Mouse (Mus musculus) neutrophil, adult 65 days (primary cell): ENCODE results near the gene Vgf. TPM values are rescaled to one million over a fixed set of nuclear protein-coding genes. Genes with fewer than 3 reads are reported as not detected.

Experiments used
- total RNA-seq: library from RNA; stranded (reverse); gene quantifications from 2 replicates; pipeline ENCODE4 v1.2.4, GENCODE M21; 2023

Vgf gene
- total RNA-seq, result not detected in 2 replicates

DNA sequence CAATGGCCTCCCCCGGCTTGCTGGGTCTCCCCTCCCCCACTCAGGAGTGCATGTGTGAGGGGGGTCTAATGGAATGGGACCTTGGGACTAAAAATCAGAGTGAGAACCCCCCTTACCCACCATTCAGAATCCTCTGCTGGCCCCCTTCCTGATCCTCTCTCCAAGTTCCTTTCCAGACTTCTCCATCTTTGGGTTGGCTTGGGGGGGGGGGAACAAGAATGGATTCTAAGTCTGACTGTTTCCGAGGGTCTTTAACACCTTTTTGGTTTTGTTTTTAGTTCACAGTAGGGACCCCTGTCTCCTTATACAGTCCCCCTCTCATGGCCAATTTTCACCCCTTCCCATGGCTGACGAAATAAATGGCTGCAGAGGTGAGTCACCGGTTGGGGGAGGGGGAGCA is at the start of gene Vgf:
Gene Vgf, plus strand, starts transcription at position 301 of the 400 bp plus-strand sequence.

DNA sequence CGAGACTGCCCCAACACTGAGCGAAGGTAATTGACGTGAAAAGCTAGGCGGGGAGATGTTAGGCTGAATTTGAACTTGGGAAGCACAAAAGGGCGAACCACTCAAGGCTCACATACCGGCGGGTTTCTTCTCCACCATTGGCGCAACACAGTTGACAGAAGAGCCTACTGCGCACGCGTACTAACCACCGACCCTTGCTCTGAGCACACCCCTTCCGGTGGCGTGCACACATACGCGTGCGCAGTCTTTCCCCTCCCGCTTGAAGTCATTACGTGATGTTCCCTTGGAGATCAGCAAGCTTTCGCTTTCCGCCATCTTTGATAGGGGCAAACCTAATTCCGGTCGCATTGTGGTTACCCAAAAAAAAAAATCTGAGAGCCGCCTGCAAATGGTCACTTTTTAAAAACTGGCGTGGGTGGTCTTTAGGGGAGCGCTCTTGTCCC is 39.5 kb upstream of the Vgf start, which contains the start of gene Plod3:
Gene Plod3, plus strand, starts transcription at position 325 of the 443 bp plus-strand sequence.

DNA sequence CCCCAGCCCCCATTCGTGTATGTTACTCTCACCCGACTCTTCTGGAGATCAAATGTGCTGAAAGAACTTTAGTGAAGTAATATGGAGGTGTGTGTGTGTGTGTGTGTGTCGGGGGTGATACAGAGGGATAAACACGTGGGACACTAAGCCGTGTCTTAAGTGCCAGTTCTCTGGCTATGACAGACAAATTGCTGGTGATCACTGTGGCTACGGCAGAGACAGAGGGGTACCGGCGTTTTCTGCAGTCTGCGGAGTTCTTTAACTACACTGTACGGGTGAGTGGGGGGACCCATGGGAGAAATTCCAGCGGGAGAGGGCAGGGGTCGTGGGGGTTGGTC is 38.3 kb upstream of the Vgf start, which contains the start of gene Znhit1:
Gene Znhit1, minus strand, starts transcription at position 88 of the 338 bp plus-strand sequence.

DNA sequence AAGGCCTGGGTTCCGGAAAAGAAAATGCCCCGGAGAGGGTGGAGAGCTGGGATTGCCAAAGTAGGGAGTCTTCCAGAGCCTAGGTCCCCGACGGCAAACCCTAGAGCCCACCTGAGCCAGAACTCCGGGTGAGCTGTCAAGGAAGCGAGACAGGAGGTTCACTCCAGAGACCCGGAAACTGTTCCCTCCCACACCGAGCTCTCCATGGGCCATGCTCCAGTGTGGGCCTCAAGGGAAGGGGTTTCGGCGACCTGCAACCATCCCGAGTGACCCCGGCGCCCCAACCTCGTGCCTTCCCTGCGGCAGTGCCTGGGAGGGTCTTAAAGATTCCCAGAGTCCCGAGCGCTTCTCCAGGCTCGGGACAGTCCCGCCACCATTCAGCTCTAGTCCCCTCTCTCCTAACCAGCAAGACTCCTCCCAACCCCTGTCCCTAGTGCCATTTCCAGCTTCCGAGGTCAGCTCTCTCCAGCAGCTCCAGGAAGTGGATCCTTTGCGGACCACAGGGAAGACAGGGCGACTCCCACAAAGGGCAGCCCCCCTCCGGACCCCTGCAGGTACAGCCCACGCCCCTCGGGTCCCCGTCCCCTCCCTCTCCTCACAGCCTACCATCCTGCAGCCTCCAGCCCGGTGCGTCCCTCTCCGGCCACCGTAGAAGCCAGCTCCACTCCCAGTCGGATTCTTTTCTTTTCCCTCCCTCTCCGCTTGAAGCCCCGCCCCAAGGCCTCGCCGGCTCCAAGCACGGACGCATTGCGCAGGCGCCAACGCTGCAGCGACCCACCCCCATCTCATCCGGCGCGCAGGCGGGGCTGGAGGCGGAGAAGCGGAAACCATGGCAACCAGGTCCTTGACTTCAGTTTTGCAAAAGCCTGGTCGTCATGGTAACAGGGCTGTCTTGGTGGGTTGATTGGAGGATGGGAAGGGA is 19.5 kb downstream of the Vgf start, which contains the start of gene Ap1s1:
Gene Ap1s1, minus strand, starts transcription at position 734 of the 922 bp plus-strand sequence.

DNA sequence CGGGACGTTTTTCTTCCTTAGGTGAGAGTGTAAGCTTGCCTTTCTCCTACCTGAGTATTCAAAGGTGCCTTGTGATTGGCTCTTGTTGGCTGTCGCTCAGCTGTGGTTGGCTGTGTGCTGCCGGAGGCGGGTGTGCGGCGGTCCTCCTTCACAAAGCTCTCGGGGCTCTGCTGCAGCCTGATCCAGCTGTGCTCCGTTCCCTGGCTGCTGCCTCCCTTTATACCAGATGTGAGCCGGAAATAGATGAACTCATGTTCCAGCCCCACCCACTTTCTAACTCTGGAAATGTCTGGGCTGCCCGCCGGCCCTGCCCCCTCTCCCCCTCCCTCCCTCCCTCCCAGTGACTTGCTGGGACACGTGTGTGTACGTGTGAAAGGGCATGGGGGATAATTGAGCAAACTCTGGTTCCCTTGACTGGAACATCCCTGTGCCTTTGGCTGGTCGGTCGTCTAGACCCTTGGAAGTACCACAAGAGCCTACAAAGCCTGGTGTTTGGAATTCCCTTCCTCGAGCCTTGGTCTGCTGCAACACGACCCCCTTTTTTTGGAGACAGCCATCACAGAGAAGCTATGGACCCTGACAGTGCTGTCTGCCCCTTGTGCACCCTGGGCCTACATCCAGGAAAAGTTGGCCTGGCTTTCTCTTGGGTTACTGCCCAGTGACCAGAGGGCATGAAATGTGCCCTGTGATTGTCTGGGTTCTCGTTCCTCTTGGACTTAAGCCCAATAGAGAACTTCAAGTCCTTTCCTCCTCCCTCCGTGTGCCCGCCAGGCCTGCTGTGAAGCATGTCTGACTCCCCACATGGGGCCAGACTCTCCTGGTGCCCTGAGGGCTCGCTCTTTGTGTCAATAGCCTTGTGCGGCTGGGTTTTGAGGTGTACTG is 46.1 kb downstream of the Vgf start, which contains the start of gene Serpine1:
Gene Serpine1, minus strand, starts transcription at position 190 of the 882 bp plus-strand sequence.

Other genes starting within 250 kb of the Vgf start
- gene Col26a1, start 143.2 kb upstream of the Vgf start, total RNA-seq, result not detected in 2 replicates
- gene Ift22, start 118.2 kb upstream of the Vgf start, total RNA-seq, result 4.4 and 4.8 TPM in 2 replicates
- gene Fis1, start 73.1 kb upstream of the Vgf start, total RNA-seq, result 208 and 231 TPM in 2 replicates
- 50.2 and 51.2 TPM in 2 replicates for gene Cldn15, start 59.8 kb upstream of the Vgf start, total RNA-seq
- gene Plod3, start 39.4 kb upstream of the Vgf start, total RNA-seq, result 81.9 and 90.7 TPM in 2 replicates
- 80.7 and 87.1 TPM in 2 replicates for gene Znhit1, start 38.4 kb upstream of the Vgf start, total RNA-seq
- 26.8 and 28.0 TPM in 2 replicates for gene Ap1s1, start 19.7 kb downstream of the Vgf start, total RNA-seq
- gene Serpine1, start 45.9 kb downstream of the Vgf start, total RNA-seq, result not detected in 2 replicates
- gene Trim56, start 89.8 kb downstream of the Vgf start, total RNA-seq, result 38.6 and 42.1 TPM in 2 replicates
- gene Muc3, start 122.9 kb downstream of the Vgf start, total RNA-seq, result not detected in 2 replicates
- 1.7 and 4.4 TPM in 2 replicates for gene Muc3a, start 186.0 kb downstream of the Vgf start, total RNA-seq